Mouse (Mus musculus) C2C12 (cell line): ENCODE measurements around the gene Stxbp1.

ENCODE experiments used
- CTCF ChIP-seq: IDR thresholded peaks from one replicate; pipeline ENCODE4 v1.5.1; 2011; ENCODE audit not compliant: control insufficient read depth, insufficient read depth, insufficient read length
- MAX ChIP-seq: IDR thresholded peaks from one replicate; pipeline ENCODE4 v1.6.1; 2011; ENCODE audit warnings: mild to moderate bottlenecking, control low read depth

- TF ChIP-seq MAX (no peak), CTCF (no peak)
Measured at GRCm38 (mm10) chr2:32855046-32855785, 8.2 kb upstream of the Stxbp1 start.
